20 mouse cellular contexts compared by ENCODE assay signal in genomic region chr8:12327187-12327586, GRCm38 (mm10). TPM values are rescaled to one million over a fixed set of nuclear protein-coding genes. Genes with fewer than 3 reads are reported as not detected.
DNase-seq lines count a peak whose midpoint lies in the region; ATAC-seq and TF ChIP-seq lines count a peak whose summit lies in the region.
"Had no signal": no experiment of that assay in that cellular context is flagged by ENCODE, and none has a peak within 500 bp of the region (broad histone marks: within the 10 kb centered on the region; RNA-seq: fewer than 3 reads in every experiment).

No protein-coding gene starts in this region.

- H3K9me3 ChIP-seq in forebrain, embryonic 13.5 days (replicated peaks) = no peaks in the 10 kb centered on the region
- no peaks in the 10 kb centered on the region for H3K9me3 ChIP-seq in hindbrain, embryonic 15.5 days
- H3K9me3 ChIP-seq in midbrain, postnatal 0 days (ENCODE audit: low read length) = no peaks in the 10 kb centered on the region
- no peaks in the 10 kb centered on the region for H3K9me3 ChIP-seq in heart, embryonic 11.5 days (replicated peaks; ENCODE audit: control insufficient read depth, low read length)
- H3K9me3 ChIP-seq: embryonic facial prominence, embryonic 13.5 days; limb, embryonic 12.5 days; liver, embryonic 15.5 days had no signal

- peak overlapping the region; percentile 55 for H3K9ac ChIP-seq in forebrain, embryonic 13.5 days
- H3K9ac ChIP-seq in hindbrain, embryonic 15.5 days = no peak overlapping the region
- no peak overlapping the region for H3K9ac ChIP-seq in midbrain, postnatal 0 days (replicated peaks; ENCODE audit: low read length, poor library complexity, severe bottlenecking)
- H3K9ac ChIP-seq in heart, embryonic 11.5 days (ENCODE audit: low read depth, low read length) = no peak overlapping the region
- H3K9ac ChIP-seq: embryonic facial prominence, embryonic 13.5 days; limb, embryonic 12.5 days; liver, embryonic 15.5 days had no signal

- H3K4me3 ChIP-seq in forebrain, embryonic 13.5 days = peak overlapping the region; percentile 27
- no peak overlapping the region for H3K4me3 ChIP-seq in hindbrain, embryonic 15.5 days
- H3K4me3 ChIP-seq in midbrain, postnatal 0 days (ENCODE audit: low read depth, low read length) = no peak overlapping the region
- H3K4me3 ChIP-seq in heart, embryonic 11.5 days (ENCODE audit: low read depth, low read length) = no peak overlapping the region
- H3K4me3 ChIP-seq: embryonic facial prominence, embryonic 13.5 days; limb, embryonic 12.5 days; liver, embryonic 15.5 days had no signal

- no peaks in the 10 kb centered on the region for H3K36me3 ChIP-seq in forebrain, embryonic 13.5 days (ENCODE audit: poor library complexity, severe bottlenecking)
- no peaks in the 10 kb centered on the region for H3K36me3 ChIP-seq in hindbrain, embryonic 15.5 days
- no peaks in the 10 kb centered on the region for H3K36me3 ChIP-seq in midbrain, postnatal 0 days (ENCODE audit: insufficient read depth, low read length)
- H3K36me3 ChIP-seq in heart, embryonic 11.5 days (ENCODE audit: control insufficient read depth, insufficient read depth, low read length) = no peaks in the 10 kb centered on the region
- H3K36me3 ChIP-seq: embryonic facial prominence, embryonic 13.5 days; limb, embryonic 12.5 days; liver, embryonic 15.5 days had no signal

- WGBS in forebrain, embryonic 13.5 days = 10% methylated on average over 13 of the region's 13 CpGs
- 28% methylated on average over 13 of the region's 13 CpGs for WGBS in hindbrain, embryonic 15.5 days
- 24% methylated on average over 13 of the region's 13 CpGs for WGBS in midbrain, postnatal 0 days
- 67% methylated on average over 13 of the region's 13 CpGs for WGBS in heart, embryonic 11.5 days (ENCODE audit: insufficient replicate concordance)

- H3K4me1 ChIP-seq in forebrain, embryonic 13.5 days = peaks cover 94% of the 10 kb centered on the region
- H3K4me1 ChIP-seq in hindbrain, embryonic 15.5 days (replicated peaks) = peaks cover 56% of the 10 kb centered on the region
- 0 out of 2 replicates have a peak, but pooled peaks cover 5% of the 10 kb centered on the region for H3K4me1 ChIP-seq in midbrain, postnatal 0 days (ENCODE audit: insufficient read depth, low read length)
- peaks cover 8% of the 10 kb centered on the region for H3K4me1 ChIP-seq in heart, embryonic 11.5 days (ENCODE audit: control insufficient read depth, insufficient read depth, low read length)
- H3K4me1 ChIP-seq: liver, embryonic 15.5 days had no signal

- H3K4me2 ChIP-seq in forebrain, embryonic 13.5 days = peak overlapping the region; percentile 57
- H3K4me2 ChIP-seq in hindbrain, embryonic 15.5 days = peak overlapping the region; percentile 42
- H3K4me2 ChIP-seq in midbrain, postnatal 0 days (ENCODE audit: low read depth, low read length, poor library complexity, severe bottlenecking) = peak overlapping the region; percentile 22; the same call in 1 of the 2 replicates
- H3K4me2 ChIP-seq in heart, embryonic 11.5 days = no peak overlapping the region
- H3K4me2 ChIP-seq: embryonic facial prominence, embryonic 13.5 days; limb, embryonic 12.5 days; liver, embryonic 15.5 days had no signal

- ATAC-seq in forebrain, embryonic 13.5 days = peak; percentile 23
- ATAC-seq in hindbrain, embryonic 15.5 days (ENCODE audit: low FRiP score, low read depth) = peak; percentile 10; the same call in 1 of the 2 replicates
- ATAC-seq in midbrain, postnatal 0 days (ENCODE audit: low FRiP score) = no peak
- no peak for ATAC-seq in heart, embryonic 11.5 days (replicated peaks; ENCODE audit: insufficient number of reproducible peaks, low FRiP score, low TSS enrichment)
- ATAC-seq: intestine, postnatal 0 days had no signal

- peak; percentile 18 to 37 for DNase-seq in adrenal gland, adult (ENCODE audit: inconsistent age in 2 of 2, low spot score in 1 of 2)
- DNase-seq in adrenal gland, postnatal 36 days = no peak
- no peak for DNase-seq in midbrain, postnatal 0 days (ENCODE audit: low spot score)
- DNase-seq in cerebellum, adult 9-11 months = no peak
- DNase-seq in gastrocnemius, postnatal 14 days = no peak
- DNase-seq: cerebellum, adult 9-10 months; heart, adult 11 months; kidney, postnatal 4 days; layer of hippocampus, postnatal 36 days; thymus, postnatal 36 days had no signal

- peak overlapping the region; percentile 93 for H3K27ac ChIP-seq in forebrain, embryonic 13.5 days
- H3K27ac ChIP-seq in hindbrain, embryonic 15.5 days (replicated peaks) = peak overlapping the region; percentile 55
- H3K27ac ChIP-seq in midbrain, postnatal 0 days (ENCODE audit: low read depth, low read length) = no peak overlapping the region
- H3K27ac ChIP-seq in heart, embryonic 11.5 days (ENCODE audit: low read depth, low read length) = no peak overlapping the region
- H3K27ac ChIP-seq: embryonic facial prominence, embryonic 13.5 days; limb, embryonic 12.5 days; liver, embryonic 15.5 days had no signal

- no peak for TF ChIP-seq CTCF in midbrain, postnatal 0 days (IDR thresholded peaks at IDR 0.05)

- peaks cover 49% of the 10 kb centered on the region for H3K27me3 ChIP-seq in forebrain, embryonic 13.5 days
- peaks cover 45% of the 10 kb centered on the region for H3K27me3 ChIP-seq in hindbrain, embryonic 15.5 days
- peaks cover 38% of the 10 kb centered on the region; the same call in 1 of the 2 replicates for H3K27me3 ChIP-seq in midbrain, postnatal 0 days (ENCODE audit: insufficient read depth, low read length)
- peaks cover 25% of the 10 kb centered on the region for H3K27me3 ChIP-seq in heart, embryonic 11.5 days (ENCODE audit: control insufficient read depth, insufficient read depth, low read length)

- intact Hi-C loops in gastrocnemius, postnatal 14 days (cut with DNase I; ENCODE audit: low total_unique reads) = no loop called here

RNA-seq across cellular contexts. Expression of gene A230072I06Rik, which starts 48.6 kb away (rescaled TPM):
- not detected for total RNA-seq in adrenal gland, postnatal 36 days (2021)
- 0.21 and 0.28 TPM in 2 replicates for polyA plus RNA-seq in forebrain, embryonic 13.5 days (2015; fragmentation: Nextera tagmentation; extraction: Ambion mirVana)
- polyA plus RNA-seq in hindbrain, embryonic 15.5 days (2015; fragmentation: Nextera tagmentation; extraction: Ambion mirVana) = 0.10 and 0.20 TPM in 2 replicates
- total RNA-seq in midbrain, postnatal 0 days (2014; rRNA removed) = 0.24 TPM in 1 of 2 replicates, not detected in the other
- not detected in 2 replicates for polyA plus RNA-seq in midbrain, postnatal 0 days (2015; fragmentation: Nextera tagmentation; extraction: Ambion mirVana)
- not detected in 2 replicates for polyA plus RNA-seq in heart, embryonic 11.5 days (2014; fragmentation: Nextera tagmentation; extraction: Ambion mirVana)
- total RNA-seq in gastrocnemius, postnatal 14 days (2021) = not detected
- total RNA-seq: CH12.LX; layer of hippocampus, postnatal 36 days had no signal
- polyA plus RNA-seq: embryonic facial prominence, embryonic 13.5 days; heart, embryonic 16.5 days; intestine, postnatal 0 days; limb, embryonic 12.5 days; liver, embryonic 15.5 days; small intestine, adult 2 months had no signal

Comparison
In these comparisons a context has a peak if more than half of its experiments do, and no peak if none do; other contexts are left out.
1. DNase-seq: peak in adrenal gland, adult (2 of 2); none in adrenal gland, postnatal 36 days (0 of 2), midbrain, postnatal 0 days (single experiment), cerebellum, adult 9-11 months (single experiment) and gastrocnemius, postnatal 14 days (single experiment).
2. ATAC-seq: peak in forebrain, embryonic 13.5 days (single experiment) and hindbrain, embryonic 15.5 days (single experiment); none in midbrain, postnatal 0 days (single experiment) and heart, embryonic 11.5 days (single experiment).
3. H3K27ac ChIP-seq: peak in forebrain, embryonic 13.5 days (single experiment) and hindbrain, embryonic 15.5 days (single experiment); none in midbrain, postnatal 0 days (single experiment) and heart, embryonic 11.5 days (single experiment).